Mouse (Mus musculus) forebrain, postnatal 0 days (tissue): ENCODE measurements around the gene Afap1. TPM values are rescaled to one million over a fixed set of nuclear protein-coding genes. Genes with fewer than 3 reads are reported as not detected.

Experiments
- ATAC-seq: fragments of 200-750 bp; cut with Nextera tagmentation; 2 replicates; pipeline ENCODE4 v1.8.0; 2017; ENCODE audit warnings: mild to moderate bottlenecking, moderate library complexity
- DNase-seq: peaks from one replicate; pipeline ENCODE4 v3.0.0-alpha.2; 2015
- H3K27ac ChIP-seq: fragments of 300-500 bp; sonication (generic); 2 replicates; pipeline ENCODE4 v1.5.1; 2014; ENCODE audit warnings: low read depth, mild to moderate bottlenecking, antibody characterized with exemption, low read length, moderate library complexity, mixed read lengths
- H3K27me3 ChIP-seq: fragments of 300-500 bp; sonication (generic); 2 replicates; pipeline ENCODE4 v1.6.1; 2014; ENCODE audit warnings: mild to moderate bottlenecking, low read length, mixed read lengths; ENCODE audit not compliant: insufficient read depth
- H3K36me3 ChIP-seq: fragments of 300-500 bp; sonication (generic); 2 replicates; pipeline ENCODE4 v1.6.1; 2014; ENCODE audit warnings: mild to moderate bottlenecking, moderate library complexity; ENCODE audit not compliant: insufficient read depth
- H3K4me1 ChIP-seq: fragments of 300-500 bp; sonication (generic); 2 replicates; pipeline ENCODE4 v1.6.1; 2014; ENCODE audit warnings: antibody characterized with exemption; ENCODE audit not compliant: insufficient read depth
- H3K4me2 ChIP-seq: fragments of 300-500 bp; sonication (generic); 2 replicates; pipeline ENCODE4 v1.6.1; 2014; ENCODE audit warnings: low read depth, mild to moderate bottlenecking, moderate library complexity
- H3K4me3 ChIP-seq: fragments of 300-500 bp; sonication (generic); 2 replicates; pipeline ENCODE4 v1.5.1; 2014; ENCODE audit warnings: low read depth, low read length, mixed read lengths
- H3K9ac ChIP-seq: fragments of 300-500 bp; sonication (generic); 2 replicates; pipeline ENCODE4 v1.6.1; 2014; ENCODE audit warnings: mild to moderate bottlenecking
- H3K9me3 ChIP-seq: fragments of 300-500 bp; sonication (generic); 2 replicates; pipeline ENCODE4 v1.6.1; 2016; ENCODE audit warnings: low read length
- CTCF ChIP-seq: sonication (generic); IDR thresholded peaks from 2 replicates; pipeline ENCODE4 v1.5.1; 2016; ENCODE audit warnings: antibody characterized with exemption, control low read depth, low read depth
- WGBS: fragments of 180-500 bp; shearing (Covaris S2); extraction: QIAGEN DNeasy Blood & Tissue Kit; methylation state at CpG from one replicate; pipeline ENCODE4 v1.1.7; 2014; 5-methylcytosine and 5-hydroxymethylcytosine counted together
- polyA plus RNA-seq: library from polyadenylated mRNA; unstranded; fragments of >200 nt; fragmentation: Nextera tagmentation; extraction: Ambion mirVana; gene quantifications from 2 replicates; pipeline ENCODE4 v1.2.1, GENCODE M21; 2015
- total RNA-seq: library from RNA; depleted of rRNA; stranded (reverse); fragments of >200 nt; gene quantifications from 2 replicates; pipeline ENCODE4 v1.2.3, GENCODE M21; 2014; rRNA removed

Afap1 gene
- total and polyA plus RNA-seq, 2 experiments from 2014 or later: 48.2 to 49.3 TPM

- Histone ChIP-seq H3K4me3 (no peak overlapping the region), H3K9ac (no peak overlapping the region), H3K4me1 (no peaks in the 10 kb centered on the region), H3K27me3 (no peaks in the 10 kb centered on the region), H3K27ac (no peak overlapping the region), H3K36me3 (no peaks in the 10 kb centered on the region; the same call in 1 of the 2 replicates), H3K4me2 (no peak overlapping the region), H3K9me3 (no peaks in the 10 kb centered on the region)
- DNase-seq (no peak), ATAC-seq (no peak)
- no peak for TF ChIP-seq CTCF
- 92% methylated on average over 2 of the region's 2 CpGs for whole genome bisulfite sequencing
Measured at GRCm38 (mm10) chr5:36043154-36043553, 150.0 kb downstream of the Afap1 start.

Other genes starting within 250 kb of the Afap1 start
- gene Htra3, start 213.5 kb upstream of the Afap1 start, total RNA-seq: 11.1 and 13.2 TPM in 2 replicates
- 16.4 and 16.9 TPM in 2 replicates for gene Htra3, start 213.5 kb upstream of the Afap1 start, polyA plus RNA-seq
- 1.8 and 2.8 TPM in 2 replicates for gene Sh3tc1, start 153.3 kb upstream of the Afap1 start, total RNA-seq
- 0.99 and 1.2 TPM in 2 replicates for gene Sh3tc1, start 153.3 kb upstream of the Afap1 start, polyA plus RNA-seq
- gene Ablim2, start 135.4 kb upstream of the Afap1 start, total RNA-seq: 20.6 and 21.8 TPM in 2 replicates
- 13.2 and 18.2 TPM in 2 replicates for gene Ablim2, start 135.4 kb upstream of the Afap1 start, polyA plus RNA-seq